Mouse (Mus musculus): ENCODE data around the gene Fcgrt.

DNA sequence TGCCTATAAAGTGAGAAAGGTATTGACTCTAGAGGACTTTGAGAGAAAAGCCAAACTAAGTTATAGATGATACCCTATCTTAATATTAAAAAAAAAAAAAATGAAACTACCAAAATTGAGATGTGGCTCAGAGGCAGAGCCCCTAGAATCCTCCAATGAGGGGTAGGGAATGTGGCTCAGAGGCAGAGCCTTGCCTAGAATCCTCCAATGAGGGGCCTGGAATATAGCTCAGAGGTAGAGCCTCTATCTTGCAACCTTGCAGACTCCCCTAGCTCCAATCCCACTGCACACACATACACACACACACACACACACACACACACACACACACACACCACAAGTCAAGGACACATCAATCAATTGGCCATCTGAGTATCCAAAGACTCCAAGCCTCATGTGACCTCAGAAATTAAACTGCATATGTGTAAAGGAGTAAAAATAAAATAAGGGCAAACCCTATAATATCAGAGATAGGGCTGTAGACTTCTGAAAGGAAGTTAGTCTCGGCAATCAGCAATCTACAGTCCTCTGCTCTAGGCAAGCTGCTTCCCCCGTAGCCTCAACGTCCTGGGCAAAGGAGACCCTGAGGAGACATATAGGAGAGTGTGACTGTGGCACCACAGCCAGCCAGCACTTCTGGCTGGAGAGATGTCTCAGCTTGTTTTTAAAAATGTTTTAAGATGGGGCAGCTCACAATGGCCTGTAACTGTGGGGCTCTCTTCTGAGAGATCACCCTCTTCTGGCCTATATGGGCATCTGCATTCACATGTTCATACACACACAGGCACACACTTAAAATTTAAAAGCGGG is 36.3 kb downstream of the Fcgrt start:
- TF ChIP-seq POLR2A (IDR thresholded peaks at IDR 0.05; ENCODE audit: borderline replicate concordance, extremely low read depth, low read depth, low read length) = no peak
- TF ChIP-seq CTCF (IDR thresholded peaks at IDR 0.05; ENCODE audit: insufficient read depth, low read length) = no peak
